Mouse (Mus musculus) C2C12 (cell line): ENCODE measurements around the gene Rtn4r. TPM values are rescaled to one million over a fixed set of nuclear protein-coding genes. Genes with fewer than 3 reads are reported as not detected.

Experiments
- H3K27me3 ChIP-seq: one replicate; pipeline ENCODE4 v1.6.1; 2011; ENCODE audit not compliant: control insufficient read depth, insufficient read depth, insufficient read length
- H3K36me3 ChIP-seq: one replicate; pipeline ENCODE4 v1.6.1; 2011; ENCODE audit not compliant: control insufficient read depth, insufficient read depth
- H3K4me3 ChIP-seq: one replicate; pipeline ENCODE4 v1.5.1; 2011; ENCODE audit warnings: mild to moderate bottlenecking, control low read depth; ENCODE audit not compliant: poor library complexity, insufficient read depth, severe bottlenecking
- H3K79me2 ChIP-seq: one replicate; pipeline ENCODE4 v1.6.1; 2011; ENCODE audit not compliant: control insufficient read depth, insufficient read depth
- H3K79me3 ChIP-seq: one replicate; pipeline ENCODE4 v1.6.1; 2011; ENCODE audit warnings: low read depth, control low read depth
- H3ac ChIP-seq: one replicate; pipeline ENCODE3; 2011; ENCODE audit warnings: low read depth; ENCODE audit not compliant: control insufficient read depth, insufficient read length
- CEBPB ChIP-seq: IDR thresholded peaks from one replicate; pipeline ENCODE4 v1.6.1; 2011; ENCODE audit warnings: low read depth, mild to moderate bottlenecking, control low read depth, moderate library complexity
- CTCF ChIP-seq: IDR thresholded peaks from one replicate; pipeline ENCODE4 v1.5.1; 2011; ENCODE audit not compliant: control insufficient read depth, insufficient read depth, insufficient read length
- FOSL1 ChIP-seq: IDR thresholded peaks from one replicate; pipeline ENCODE4 v1.8.0; 2011; ENCODE audit warnings: mild to moderate bottlenecking, low read length; ENCODE audit not compliant: poor library complexity, insufficient read depth, severe bottlenecking
- MAX ChIP-seq: IDR thresholded peaks from one replicate; pipeline ENCODE4 v1.6.1; 2011; ENCODE audit warnings: mild to moderate bottlenecking, control low read depth
- MYOD1 ChIP-seq: IDR thresholded peaks from one replicate; pipeline ENCODE4 v1.6.1; 2011; ENCODE audit warnings: low read depth; ENCODE audit not compliant: control insufficient read depth, insufficient read length
- MYOG ChIP-seq: IDR thresholded peaks from one replicate; pipeline ENCODE4 v1.6.1; 2011; ENCODE audit not compliant: control insufficient read depth, insufficient read length; ENCODE audit errors: extremely low read depth
- USF1 ChIP-seq: IDR thresholded peaks from one replicate; pipeline ENCODE4 v1.6.1; 2011; ENCODE audit warnings: low read depth, mild to moderate bottlenecking, control low read depth, moderate library complexity
- polyA plus RNA-seq: library from polyadenylated mRNA; unstranded; fragments of >200 nt; fragmentation: generic; extraction: Trizol; gene quantifications from one replicate; pipeline ENCODE4 v1.2.1, GENCODE M21; 2012; ENCODE audit warnings: missing spikeins

Rtn4r gene
- polyA plus RNA-seq, 1 experiment, result 0.11 TPM

DNA sequence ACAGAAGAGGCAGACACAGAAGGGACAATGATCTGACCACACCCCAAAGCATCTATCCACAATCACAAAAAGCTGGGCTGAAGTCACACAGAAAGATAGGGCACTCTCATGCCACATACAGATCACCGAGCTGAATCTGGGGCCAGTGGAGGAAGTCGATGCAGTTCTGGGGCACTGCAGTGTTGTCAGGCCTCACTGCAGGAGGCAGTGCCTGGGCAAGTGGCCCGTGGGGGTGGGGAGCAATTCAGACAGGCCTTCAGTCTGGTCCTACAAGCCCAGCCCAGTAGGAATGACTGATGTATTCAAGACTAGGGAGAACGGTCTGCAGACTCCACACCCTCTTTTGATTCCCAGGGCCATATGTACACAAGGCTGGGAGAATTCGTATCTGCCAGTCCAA lies 2.8 kb upstream of the Rtn4r start:
- H3K27me3 ChIP-seq, result peaks cover 46% of the 10 kb centered on the region
- H3K4me3 ChIP-seq, result no peak overlapping the region
- no peaks in the 10 kb centered on the region for H3K79me3 ChIP-seq
- no peaks in the 10 kb centered on the region for H3K36me3 ChIP-seq
- no peak overlapping the region for H3ac ChIP-seq
- no peak for TF ChIP-seq MYOG
- TF ChIP-seq MYOD1, result no peak
- no peak for TF ChIP-seq CEBPB
- TF ChIP-seq CTCF, result no peak
- TF ChIP-seq USF1, result no peak
- TF ChIP-seq MAX, result no peak
- TF ChIP-seq FOSL1, result no peak
- no peaks in the 10 kb centered on the region for H3K79me2 ChIP-seq

DNA sequence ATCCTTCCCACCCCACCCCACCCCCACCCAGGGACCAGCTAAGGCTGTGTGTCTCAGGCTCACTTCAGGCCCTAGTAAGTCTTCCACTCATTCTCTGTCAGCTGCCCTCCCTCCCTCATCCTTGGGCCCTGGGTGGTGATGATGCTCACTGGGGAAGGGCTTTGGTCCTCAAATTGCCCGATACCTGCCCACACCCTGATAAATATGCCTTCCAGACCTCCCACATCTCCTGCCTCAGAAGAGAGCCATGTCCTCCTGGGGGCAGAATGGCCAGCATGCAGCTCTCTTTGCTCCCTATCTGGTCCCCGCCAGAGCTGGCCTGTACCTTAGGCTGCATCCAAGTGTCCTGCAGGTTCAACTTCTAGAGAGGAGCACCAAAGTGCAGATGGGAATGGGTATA lies 2.3 kb upstream of the Rtn4r start:
- Histone ChIP-seq H3K36me3 (no peaks in the 10 kb centered on the region), H3K79me3 (no peaks in the 10 kb centered on the region), H3K4me3 (no peak overlapping the region), H3K27me3 (peaks cover 49% of the 10 kb centered on the region), H3ac (no peak overlapping the region), H3K79me2 (no peaks in the 10 kb centered on the region)
- TF ChIP-seq CTCF (no peak), CEBPB (no peak), FOSL1 (no peak), MYOD1 (no peak), MAX (no peak), USF1 (no peak), MYOG (no peak)

DNA sequence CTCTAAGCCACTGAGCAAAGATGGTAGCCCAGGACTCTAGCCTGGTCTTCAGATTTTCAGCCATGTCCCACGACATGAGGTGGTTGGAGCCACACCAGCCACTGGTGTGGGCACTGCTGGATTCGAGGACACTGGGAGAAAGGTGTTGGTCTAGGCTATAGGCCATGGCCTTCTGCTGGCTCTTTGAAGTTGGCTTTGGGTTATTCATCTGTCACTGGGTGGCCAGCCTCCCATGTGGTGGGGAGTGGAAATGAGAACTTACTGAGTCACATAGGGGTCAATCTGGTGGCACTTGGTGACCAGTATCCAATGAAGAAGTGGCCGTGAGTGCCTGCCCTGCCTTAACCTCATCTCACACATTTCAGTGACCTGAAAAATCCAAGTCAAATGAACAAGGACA lies 1.2 kb upstream of the Rtn4r start:
- Histone ChIP-seq H3K36me3 (no peaks in the 10 kb centered on the region), H3K79me2 (no peaks in the 10 kb centered on the region), H3ac (no peak overlapping the region), H3K4me3 (no peak overlapping the region), H3K79me3 (no peaks in the 10 kb centered on the region), H3K27me3 (peaks cover 58% of the 10 kb centered on the region)
- TF ChIP-seq CTCF, result no peak
- TF ChIP-seq MYOG, result no peak
- TF ChIP-seq USF1, result no peak
- TF ChIP-seq MAX, result no peak
- no peak for TF ChIP-seq CEBPB
- TF ChIP-seq MYOD1, result no peak
- TF ChIP-seq FOSL1, result no peak

DNA sequence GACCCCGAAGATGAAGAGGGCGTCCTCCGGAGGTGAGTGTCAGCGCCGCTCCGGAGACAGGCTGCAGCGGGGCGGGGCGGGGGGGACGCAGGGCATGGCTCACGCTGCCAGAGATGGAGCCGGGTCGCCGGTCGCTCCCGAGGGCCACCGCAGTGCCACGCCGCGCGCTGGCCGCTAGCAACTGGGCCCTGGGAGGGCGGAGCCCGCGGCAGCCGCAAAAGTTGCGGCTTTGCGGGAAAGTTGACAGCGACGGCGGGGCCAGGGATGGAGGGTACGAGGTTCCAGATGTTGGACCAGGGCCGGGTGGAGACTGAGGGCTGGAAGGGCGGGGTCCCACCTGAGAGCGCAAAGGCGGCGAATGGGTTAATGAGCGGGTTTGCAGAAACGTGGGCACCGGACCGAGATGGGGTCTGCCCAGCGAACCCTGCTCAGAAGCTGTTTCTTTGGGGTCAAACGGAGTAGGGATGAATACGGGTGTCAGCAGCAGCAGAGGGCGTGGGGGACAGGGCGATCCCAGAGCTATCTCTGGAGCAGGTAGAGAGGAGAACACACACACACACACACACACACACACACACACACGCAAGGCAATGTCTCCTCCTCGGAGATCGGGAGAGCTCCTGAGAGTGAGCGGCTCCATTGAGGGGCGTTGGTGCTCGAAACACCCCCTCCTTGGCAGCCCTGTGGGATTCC lies 575 bp downstream of the Rtn4r start:
- Histone ChIP-seq H3ac (no peak overlapping the region), H3K27me3 (peaks cover 72% of the 10 kb centered on the region), H3K36me3 (no peaks in the 10 kb centered on the region), H3K79me2 (no peaks in the 10 kb centered on the region), H3K79me3 (no peaks in the 10 kb centered on the region), H3K4me3 (peak overlapping the region; percentile 2)
- TF ChIP-seq FOSL1, result no peak
- no peak for TF ChIP-seq USF1
- no peak for TF ChIP-seq MAX
- no peak for TF ChIP-seq CEBPB
- no peak for TF ChIP-seq MYOD1
- TF ChIP-seq CTCF, result no peak
- no peak for TF ChIP-seq MYOG

DNA sequence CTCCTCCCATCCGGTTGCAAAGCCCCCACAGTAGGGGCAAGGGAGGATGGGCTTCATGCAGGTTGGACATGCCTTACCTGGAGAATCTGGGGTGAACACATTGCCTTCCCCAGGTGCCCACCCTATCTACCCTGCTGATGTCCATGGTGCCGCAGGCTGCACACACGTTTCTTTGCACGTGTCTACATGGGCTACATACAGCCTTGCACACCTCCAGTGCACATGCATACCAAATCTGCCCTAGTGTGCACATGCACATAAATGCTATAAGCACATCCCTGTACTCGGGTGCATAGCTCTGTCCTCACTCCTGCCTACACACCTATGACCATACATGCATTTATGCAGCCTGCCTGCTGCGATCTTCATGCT lies 1.1 kb downstream of the Rtn4r start:
- H3K79me3 ChIP-seq, result no peaks in the 10 kb centered on the region
- peaks cover 77% of the 10 kb centered on the region for H3K27me3 ChIP-seq
- no peaks in the 10 kb centered on the region for H3K36me3 ChIP-seq
- H3ac ChIP-seq, result no peak overlapping the region
- H3K4me3 ChIP-seq, result no peak overlapping the region
- H3K79me2 ChIP-seq, result no peaks in the 10 kb centered on the region
- TF ChIP-seq FOSL1 (no peak), USF1 (no peak), MAX (no peak), MYOG (no peak), MYOD1 (no peak), CEBPB (no peak), CTCF (no peak)
